Mouse (Mus musculus) hindbrain, embryonic 12.5 days (tissue): ENCODE data around the gene Psmd5. TPM values are rescaled to one million over a fixed set of nuclear protein-coding genes. Genes with fewer than 3 reads are reported as not detected.

ENCODE experiments used
- ATAC-seq: fragments of 200-750 bp; cut with Nextera tagmentation; 2 replicates; pipeline ENCODE4 v1.8.0; 2017; ENCODE audit warnings: moderate TSS enrichment; ENCODE audit not compliant: low FRiP score
- H3K27ac ChIP-seq: fragments of 300-500 bp; sonication (generic); 2 replicates; pipeline ENCODE4 v1.5.1; 2016; ENCODE audit warnings: mild to moderate bottlenecking
- H3K27me3 ChIP-seq: fragments of 300-500 bp; sonication (generic); 2 replicates; pipeline ENCODE4 v1.6.1; 2016; ENCODE audit warnings: mild to moderate bottlenecking
- H3K36me3 ChIP-seq: fragments of 300-500 bp; sonication (generic); 2 replicates; pipeline ENCODE4 v1.6.1; 2016; ENCODE audit warnings: mild to moderate bottlenecking
- H3K4me1 ChIP-seq: fragments of 300-500 bp; sonication (generic); 2 replicates; pipeline ENCODE4 v1.6.1; 2016
- H3K4me2 ChIP-seq: fragments of 300-500 bp; sonication (generic); replicated peaks from 2 replicates; pipeline ENCODE4 v1.6.1; 2016; ENCODE audit warnings: mild to moderate bottlenecking
- H3K4me3 ChIP-seq: fragments of 300-500 bp; sonication (generic); 2 replicates; pipeline ENCODE4 v1.5.1; 2016; ENCODE audit warnings: mild to moderate bottlenecking
- H3K9ac ChIP-seq: fragments of 300-500 bp; sonication (generic); 2 replicates; pipeline ENCODE4 v1.6.1; 2016; ENCODE audit warnings: mild to moderate bottlenecking, moderate library complexity
- H3K9me3 ChIP-seq: fragments of 300-500 bp; sonication (generic); replicated peaks from 2 replicates; pipeline ENCODE4 v1.6.1; 2016; ENCODE audit warnings: mild to moderate bottlenecking
- WGBS: fragments of 180-500 bp; shearing (Covaris S2); methylation state at CpG from one replicate; pipeline ENCODE4 v1.1.7; 2016; 5-methylcytosine and 5-hydroxymethylcytosine counted together
- polyA plus RNA-seq: library from polyadenylated mRNA; unstranded; fragments of >200 nt; fragmentation: Nextera tagmentation; extraction: Ambion mirVana; gene quantifications from 2 replicates; pipeline ENCODE4 v1.2.1, GENCODE M21; 2016

Psmd5 gene
- polyA plus RNA-seq, 1 experiment from 2014 or later: 97.1 TPM

DNA sequence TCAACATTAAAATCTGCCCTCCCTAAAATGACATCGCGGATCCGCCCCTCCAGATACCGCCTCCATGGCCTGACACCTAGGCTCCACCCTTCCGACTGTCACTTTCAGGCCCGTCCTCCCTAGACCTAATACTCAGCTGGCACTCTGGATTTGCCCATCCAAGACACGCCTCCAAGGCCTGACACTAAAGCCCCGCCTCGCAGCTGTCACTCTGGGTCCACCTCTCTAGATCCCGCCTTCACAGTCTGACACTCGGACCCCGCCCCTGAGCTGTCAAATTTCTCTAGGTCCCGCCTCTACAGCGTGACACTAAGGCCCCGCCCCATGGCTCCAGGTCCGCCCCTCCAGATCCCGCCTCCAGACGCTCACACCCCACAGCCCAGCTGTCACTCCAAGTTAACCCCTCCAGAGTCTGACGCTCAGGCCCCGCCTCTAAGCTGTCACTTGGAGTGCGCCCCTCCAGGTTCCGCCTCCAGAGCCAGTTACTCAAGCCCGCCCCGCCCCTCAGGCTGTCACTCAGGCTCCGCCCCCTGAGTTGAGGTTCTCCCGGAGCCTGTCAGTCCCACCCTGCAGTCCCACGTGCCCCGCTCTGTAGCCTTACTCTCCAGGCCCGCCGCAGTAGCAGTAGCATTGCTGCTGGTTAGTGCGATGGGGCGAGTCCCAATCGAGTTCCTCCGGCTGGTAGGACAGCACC lies 30.2 kb upstream of the Psmd5 start:
- H3K4me2 ChIP-seq: peak overlapping the region; percentile 56
- 1% methylated on average over 34 of the region's 34 CpGs for WGBS
- H3K9me3 ChIP-seq: no peaks in the 10 kb centered on the region
- H3K36me3 ChIP-seq: no peaks in the 10 kb centered on the region
- peak overlapping the region; percentile 55 for H3K27ac ChIP-seq
- peak overlapping the region; percentile 32 for H3K4me3 ChIP-seq
- H3K9ac ChIP-seq: 0 out of 2 replicates have a peak overlapping the region, but pooled peaks have one; percentile 27
- ATAC-seq: peak; percentile 96
- H3K4me1 ChIP-seq: peaks cover 15% of the 10 kb centered on the region
- no peaks in the 10 kb centered on the region for H3K27me3 ChIP-seq

DNA sequence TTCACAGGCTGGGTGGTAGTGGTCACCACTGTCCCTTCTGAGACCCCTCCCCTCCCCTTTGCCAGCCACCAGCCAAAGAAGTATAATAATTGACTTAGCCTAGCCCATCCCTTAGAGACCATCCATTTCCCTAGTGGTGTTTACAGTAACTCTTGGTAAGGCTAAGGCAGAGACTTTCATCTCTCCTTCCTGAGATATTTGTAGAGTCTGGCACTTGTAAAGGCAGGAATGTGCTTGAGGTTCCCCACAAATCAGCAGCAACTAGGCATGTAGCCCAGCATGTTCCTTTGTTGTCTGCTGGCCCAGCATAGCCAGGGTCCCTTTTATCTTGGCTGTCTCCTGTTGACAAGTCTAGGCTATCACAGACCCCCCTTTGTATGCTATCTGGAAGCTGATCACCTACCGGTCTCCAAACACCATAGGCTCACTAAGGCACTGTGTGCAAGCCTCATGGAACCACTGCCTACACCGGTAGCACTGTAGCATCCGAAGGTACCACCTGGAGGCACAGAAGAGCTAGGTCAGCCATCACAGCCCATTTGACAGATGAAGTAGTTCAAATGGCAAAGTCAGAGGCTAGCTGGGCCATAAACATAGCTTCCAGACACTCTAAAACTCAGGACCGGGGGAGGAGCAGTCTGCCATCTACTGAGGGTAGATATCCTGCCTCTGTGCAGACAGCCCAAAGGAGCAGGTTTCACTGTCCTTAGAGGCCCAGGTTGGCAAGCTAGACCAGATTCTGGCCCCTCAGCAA lies 29.1 kb upstream of the Psmd5 start:
- WGBS: 66% methylated on average over 4 of the region's 4 CpGs
- ATAC-seq: no peak
- Histone ChIP-seq H3K27me3 (no peaks in the 10 kb centered on the region), H3K36me3 (no peaks in the 10 kb centered on the region), H3K4me1 (peaks cover 15% of the 10 kb centered on the region), H3K9ac (no peak overlapping the region), H3K9me3 (no peaks in the 10 kb centered on the region), H3K27ac (peak overlapping the region; percentile 55; the same call in 1 of the 2 replicates), H3K4me3 (peak overlapping the region; percentile 32), H3K4me2 (peak overlapping the region; percentile 56)

DNA sequence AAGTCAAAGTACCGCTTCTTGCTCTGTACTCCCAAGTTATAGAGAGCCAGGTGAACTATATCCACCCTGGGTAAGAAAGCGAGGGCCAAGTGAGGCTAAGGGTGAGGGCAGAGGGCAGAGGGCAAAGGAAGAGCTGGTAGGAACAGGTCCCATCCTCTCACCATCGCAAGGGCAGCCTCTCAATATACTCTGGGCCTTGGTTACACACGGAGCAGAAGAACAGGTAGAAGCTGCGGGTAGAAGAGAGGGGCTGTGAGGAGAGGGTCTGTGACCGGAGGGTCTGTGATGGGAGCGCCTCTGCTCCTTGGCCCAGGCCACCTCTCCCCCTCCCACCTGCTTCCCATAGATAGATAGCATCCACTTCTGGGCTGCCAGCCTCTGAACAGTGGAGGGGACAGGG lies 28.4 kb upstream of the Psmd5 start:
- Histone ChIP-seq H3K9ac (no peak overlapping the region), H3K9me3 (no peaks in the 10 kb centered on the region), H3K4me3 (no peak overlapping the region), H3K27me3 (no peaks in the 10 kb centered on the region), H3K36me3 (no peaks in the 10 kb centered on the region), H3K4me1 (peaks cover 15% of the 10 kb centered on the region), H3K27ac (no peak overlapping the region), H3K4me2 (no peak overlapping the region)
- ATAC-seq: no peak
- WGBS: 83% methylated on average over 7 of the region's 7 CpGs

DNA sequence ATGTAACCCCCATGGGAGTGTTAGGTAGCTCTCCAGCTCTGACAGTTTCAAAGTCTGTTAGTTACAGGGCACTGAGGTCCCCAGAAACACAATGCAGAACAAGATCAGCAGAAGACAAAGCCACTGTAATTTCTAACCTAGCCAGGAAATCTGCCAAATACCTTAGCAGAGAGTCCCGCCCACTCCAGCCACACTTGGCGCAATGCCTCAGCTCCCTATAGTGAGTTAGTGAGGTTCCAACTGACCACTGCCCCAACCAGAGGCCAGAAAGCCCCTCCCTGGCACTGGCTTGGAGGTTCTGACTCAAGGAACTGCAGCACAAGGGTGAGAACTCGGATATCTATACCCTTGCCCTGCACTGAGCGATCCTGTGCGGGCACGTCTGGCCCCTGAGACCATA lies 28.0 kb upstream of the Psmd5 start:
- Histone ChIP-seq H3K4me3 (no peak overlapping the region), H3K27me3 (no peaks in the 10 kb centered on the region), H3K4me1 (peaks cover 15% of the 10 kb centered on the region), H3K27ac (no peak overlapping the region), H3K9me3 (no peaks in the 10 kb centered on the region), H3K9ac (no peak overlapping the region), H3K4me2 (no peak overlapping the region), H3K36me3 (no peaks in the 10 kb centered on the region)
- 87% methylated on average over 6 of the region's 6 CpGs for WGBS
- ATAC-seq: no peak

DNA sequence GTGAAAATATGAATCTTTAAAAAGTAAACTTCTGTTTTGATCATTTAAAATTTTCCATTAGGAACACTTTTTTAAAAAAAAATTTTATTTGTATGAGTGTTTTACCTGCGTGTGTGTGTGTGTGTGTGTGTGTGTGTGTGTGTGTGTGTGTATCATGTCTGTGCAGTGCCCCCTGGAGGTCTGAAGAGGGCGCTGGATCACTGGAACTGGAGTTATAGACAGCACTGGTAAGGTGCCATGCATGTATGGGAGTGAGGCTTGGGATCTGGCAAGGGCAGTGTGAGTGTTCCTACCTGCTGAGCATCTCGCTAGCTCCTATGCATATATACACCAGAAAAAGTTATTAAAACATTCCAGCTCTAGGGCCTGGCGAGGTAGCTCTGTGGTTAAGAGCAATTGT lies 27.0 kb upstream of the Psmd5 start:
- Histone ChIP-seq H3K4me1 (peaks cover 11% of the 10 kb centered on the region), H3K27ac (no peak overlapping the region), H3K27me3 (no peaks in the 10 kb centered on the region), H3K36me3 (no peaks in the 10 kb centered on the region), H3K4me3 (no peak overlapping the region), H3K9me3 (no peaks in the 10 kb centered on the region), H3K9ac (no peak overlapping the region), H3K4me2 (no peak overlapping the region)
- no peak for ATAC-seq
- 80% methylated on average over 4 of the region's 4 CpGs for WGBS

DNA sequence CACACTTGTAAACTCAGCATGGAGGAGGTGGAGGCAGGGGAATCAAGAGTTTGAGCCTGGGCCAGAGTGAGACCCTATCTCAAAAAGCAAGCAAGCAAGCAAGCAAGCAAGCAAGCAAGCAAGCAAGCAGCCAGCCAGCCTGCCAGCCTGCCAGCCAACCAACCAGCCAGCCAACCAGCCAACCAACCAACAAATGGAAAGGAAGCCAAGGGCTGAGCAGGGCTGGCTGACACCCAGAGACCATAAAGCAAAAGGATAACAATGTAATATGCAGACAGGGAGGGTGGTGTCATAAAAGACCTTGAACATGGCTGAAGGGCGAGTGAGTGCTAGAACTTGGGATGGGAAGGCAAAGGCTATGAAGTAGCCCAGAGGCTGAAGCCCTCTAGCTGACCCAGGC lies 25.6 kb upstream of the Psmd5 start:
- no peak for ATAC-seq
- Histone ChIP-seq H3K9ac (no peak overlapping the region), H3K27me3 (no peaks in the 10 kb centered on the region), H3K4me2 (no peak overlapping the region), H3K36me3 (no peaks in the 10 kb centered on the region), H3K27ac (no peak overlapping the region), H3K4me3 (no peak overlapping the region), H3K9me3 (no peaks in the 10 kb centered on the region), H3K4me1 (peaks cover 9% of the 10 kb centered on the region)
- 91% methylated on average over 1 of the region's 1 CpGs for WGBS

DNA sequence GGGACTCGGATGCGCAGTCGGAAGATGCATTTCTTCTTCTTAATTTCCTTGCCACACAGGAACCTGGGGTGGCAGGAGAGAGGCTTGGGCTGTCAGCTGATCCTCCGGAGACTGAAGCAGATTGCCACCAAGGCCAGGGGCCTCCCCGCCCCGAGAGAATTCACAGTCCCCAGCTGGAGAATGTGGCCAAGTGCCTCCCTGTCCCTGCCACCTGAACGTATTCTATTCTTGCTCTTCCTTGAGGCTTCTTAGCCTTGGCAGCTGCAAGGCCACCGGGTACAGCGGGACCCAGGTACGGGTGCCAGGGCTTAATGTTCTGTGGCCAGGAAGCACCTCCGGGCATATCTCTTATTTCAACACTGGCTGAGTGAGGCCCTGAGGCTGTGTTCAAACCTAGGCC lies 24.9 kb upstream of the Psmd5 start:
- H3K4me3 ChIP-seq: no peak overlapping the region
- no peak for ATAC-seq
- no peaks in the 10 kb centered on the region for H3K27me3 ChIP-seq
- no peak overlapping the region for H3K9ac ChIP-seq
- no peaks in the 10 kb centered on the region for H3K9me3 ChIP-seq
- no peaks in the 10 kb centered on the region for H3K36me3 ChIP-seq
- H3K4me2 ChIP-seq: no peak overlapping the region
- H3K4me1 ChIP-seq: peaks cover 7% of the 10 kb centered on the region
- no peak overlapping the region for H3K27ac ChIP-seq
- 87% methylated on average over 11 of the region's 11 CpGs for WGBS

DNA sequence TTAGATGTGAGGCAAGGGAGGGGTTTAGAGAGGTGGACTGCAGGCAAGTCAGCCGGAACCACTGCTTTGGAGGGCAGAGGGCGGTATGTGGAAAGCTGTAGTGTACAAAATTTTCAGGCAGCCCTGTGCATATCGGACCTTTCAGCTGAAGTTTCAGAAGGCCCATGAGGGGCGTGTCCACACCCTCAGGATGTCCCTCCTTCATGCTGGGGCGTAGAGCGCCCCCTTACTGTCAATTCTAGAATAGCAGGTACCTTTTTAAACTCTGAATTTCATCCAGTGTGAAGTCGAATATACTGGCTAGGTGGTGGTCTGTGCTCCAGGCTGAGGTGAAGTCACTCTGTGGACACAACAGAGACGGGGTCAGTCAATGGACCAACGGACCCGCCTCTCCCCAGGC lies 23.1 kb upstream of the Psmd5 start:
- no peaks in the 10 kb centered on the region for H3K27me3 ChIP-seq
- no peak overlapping the region for H3K9ac ChIP-seq
- no peaks in the 10 kb centered on the region for H3K4me1 ChIP-seq
- no peak overlapping the region for H3K4me2 ChIP-seq
- H3K9me3 ChIP-seq: no peaks in the 10 kb centered on the region
- no peaks in the 10 kb centered on the region for H3K36me3 ChIP-seq
- no peak for ATAC-seq
- WGBS: 26% methylated on average over 10 of the region's 10 CpGs
- no peak overlapping the region for H3K27ac ChIP-seq
- H3K4me3 ChIP-seq: no peak overlapping the region

DNA sequence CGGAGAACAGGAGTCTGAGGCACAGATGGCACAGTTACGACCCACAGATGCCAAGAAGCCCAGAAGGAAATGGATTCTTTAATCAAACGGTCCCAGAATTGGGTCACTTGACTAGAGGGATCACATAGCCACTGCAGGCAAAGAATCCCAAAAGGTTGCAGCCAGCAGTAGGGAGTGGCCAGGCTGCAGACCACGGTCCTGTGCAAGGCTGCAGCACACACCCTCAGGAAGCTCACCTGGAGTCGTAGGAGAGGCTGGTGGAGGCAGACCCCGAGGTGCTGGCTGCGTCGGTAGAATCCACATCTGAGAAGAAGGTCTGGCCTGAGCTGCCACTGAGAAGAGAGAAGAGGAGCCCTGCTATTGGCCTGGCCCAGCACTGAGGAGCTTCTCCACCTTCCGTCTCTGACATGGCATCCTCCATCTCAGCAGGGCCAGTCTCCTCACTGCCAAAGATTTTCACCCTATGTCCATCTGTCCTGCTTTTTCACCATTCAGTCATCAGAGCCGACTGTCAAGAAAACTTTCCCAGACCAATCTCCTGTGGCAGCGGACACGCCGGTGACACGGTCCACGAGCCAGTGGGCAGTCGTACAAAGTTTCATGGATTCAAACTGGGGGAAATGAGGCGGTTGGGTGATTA lies 22.2 kb upstream of the Psmd5 start:
- no peaks in the 10 kb centered on the region for H3K4me1 ChIP-seq
- H3K4me3 ChIP-seq: no peak overlapping the region
- H3K4me2 ChIP-seq: no peak overlapping the region
- H3K9me3 ChIP-seq: no peaks in the 10 kb centered on the region
- H3K27me3 ChIP-seq: no peaks in the 10 kb centered on the region
- no peak for ATAC-seq
- H3K27ac ChIP-seq: no peak overlapping the region
- H3K9ac ChIP-seq: no peak overlapping the region
- WGBS: 84% methylated on average over 17 of the region's 17 CpGs
- H3K36me3 ChIP-seq: no peaks in the 10 kb centered on the region

DNA sequence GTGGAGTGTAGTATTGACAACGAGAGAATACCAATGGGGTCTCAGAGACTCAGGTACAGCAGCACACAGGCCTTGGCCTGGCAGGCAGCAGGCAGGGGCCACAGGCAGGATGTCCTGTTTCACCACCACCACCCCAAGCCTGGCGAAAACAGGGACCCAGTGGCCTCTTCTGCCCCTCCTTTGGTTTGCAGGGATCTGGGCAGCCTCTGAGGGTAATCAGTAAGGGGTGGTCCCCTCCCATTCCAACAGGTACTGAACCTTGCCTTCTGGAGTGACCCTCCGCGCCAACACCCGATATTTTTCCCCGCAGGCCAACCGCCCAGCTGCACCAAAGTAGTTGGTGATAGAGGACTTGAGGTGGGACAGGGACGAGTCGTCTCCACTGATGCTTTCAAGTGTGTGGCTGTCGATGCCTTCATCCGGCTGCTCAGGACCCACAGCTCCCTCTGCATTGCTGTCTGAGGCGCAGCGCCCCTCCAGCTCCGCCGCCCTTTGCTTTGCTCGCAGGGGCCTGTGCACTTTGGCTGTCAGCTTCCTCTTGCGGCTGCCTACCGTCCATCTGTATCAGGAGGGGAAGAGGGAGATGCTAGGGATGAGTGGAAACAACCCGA lies 20.8 kb upstream of the Psmd5 start:
- no peak for ATAC-seq
- H3K9ac ChIP-seq: no peak overlapping the region
- H3K4me2 ChIP-seq: no peak overlapping the region
- no peaks in the 10 kb centered on the region for H3K36me3 ChIP-seq
- no peaks in the 10 kb centered on the region for H3K27me3 ChIP-seq
- no peak overlapping the region for H3K27ac ChIP-seq
- H3K4me3 ChIP-seq: no peak overlapping the region
- no peaks in the 10 kb centered on the region for H3K9me3 ChIP-seq
- 78% methylated on average over 19 of the region's 19 CpGs for WGBS
- H3K4me1 ChIP-seq: no peaks in the 10 kb centered on the region

DNA sequence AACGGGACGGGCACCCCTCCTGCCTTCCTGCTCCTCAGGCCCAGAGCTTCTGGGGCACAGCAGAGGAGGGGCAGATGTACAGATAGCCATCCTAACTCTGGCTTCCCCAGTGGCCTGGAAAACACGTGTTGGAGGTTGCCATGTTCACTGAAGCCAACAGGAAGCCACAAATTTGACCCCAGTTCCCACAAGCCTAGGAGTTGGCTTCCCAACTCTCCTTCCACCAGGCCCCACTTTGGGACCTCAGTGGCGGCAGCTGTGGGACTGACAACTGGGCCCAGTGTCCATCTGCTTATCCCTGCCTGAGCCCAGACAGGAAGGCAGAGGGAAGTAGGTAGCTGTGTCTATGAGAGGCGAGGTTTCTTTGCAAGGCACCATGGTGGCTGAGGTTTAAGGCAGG lies 19.2 kb upstream of the Psmd5 start:
- no peak overlapping the region for H3K4me3 ChIP-seq
- no peaks in the 10 kb centered on the region for H3K4me1 ChIP-seq
- no peak for ATAC-seq
- no peaks in the 10 kb centered on the region for H3K9me3 ChIP-seq
- 66% methylated on average over 5 of the region's 5 CpGs for WGBS
- H3K27ac ChIP-seq: no peak overlapping the region
- no peak overlapping the region for H3K4me2 ChIP-seq
- H3K27me3 ChIP-seq: no peaks in the 10 kb centered on the region
- no peak overlapping the region for H3K9ac ChIP-seq
- H3K36me3 ChIP-seq: no peaks in the 10 kb centered on the region

DNA sequence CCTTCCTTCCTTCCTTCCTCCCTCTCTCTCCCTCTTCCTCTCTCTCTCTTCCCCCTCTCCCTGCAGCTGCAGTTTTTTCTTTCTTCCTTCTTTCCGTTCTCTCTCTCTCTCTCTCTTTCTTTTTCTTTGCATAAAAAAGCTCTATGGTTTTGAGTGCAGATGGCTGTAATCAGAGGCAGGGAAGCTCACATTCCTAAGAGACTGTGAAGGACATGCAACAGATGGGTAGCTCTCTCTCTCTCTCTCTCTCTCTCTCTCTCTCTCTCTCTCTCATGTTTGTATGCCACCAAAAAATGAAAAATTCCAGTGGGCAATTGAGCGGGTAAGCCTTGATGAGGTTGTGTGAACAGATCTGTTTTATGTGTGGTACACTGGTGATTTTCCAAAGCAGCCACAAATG lies 9.4 kb upstream of the Psmd5 start:
- H3K27me3 ChIP-seq: no peaks in the 10 kb centered on the region; the same call in 1 of the 2 replicates
- no peak overlapping the region for H3K9ac ChIP-seq
- no peaks in the 10 kb centered on the region for H3K4me1 ChIP-seq
- ATAC-seq: no peak
- WGBS: 78% methylated on average over 2 of the region's 2 CpGs
- H3K9me3 ChIP-seq: no peaks in the 10 kb centered on the region
- H3K27ac ChIP-seq: no peak overlapping the region
- H3K4me3 ChIP-seq: no peak overlapping the region
- H3K4me2 ChIP-seq: no peak overlapping the region
- no peaks in the 10 kb centered on the region for H3K36me3 ChIP-seq
